Mouse (Mus musculus) small intestine, adult 2 months (tissue): ENCODE data around the gene Dlg2.

Experiments
- CTCF ChIP-seq: fragments of 200-500 bp; IDR thresholded peaks from 2 replicates; pipeline ENCODE4 v1.5.1; 2012; ENCODE audit warnings: low read depth, mild to moderate bottlenecking, control low read depth, inconsistent platforms, low read length, moderate library complexity, mixed read lengths; ENCODE audit not compliant: insufficient replicate concordance, insufficient read length; ENCODE audit errors: extremely low read depth
- POLR2A ChIP-seq: fragments of 200-500 bp; IDR thresholded peaks from 2 replicates; pipeline ENCODE4 v1.6.1; 2012; ENCODE audit warnings: low read depth, mild to moderate bottlenecking, control low read depth, inconsistent platforms, low read length, moderate library complexity

DNA sequence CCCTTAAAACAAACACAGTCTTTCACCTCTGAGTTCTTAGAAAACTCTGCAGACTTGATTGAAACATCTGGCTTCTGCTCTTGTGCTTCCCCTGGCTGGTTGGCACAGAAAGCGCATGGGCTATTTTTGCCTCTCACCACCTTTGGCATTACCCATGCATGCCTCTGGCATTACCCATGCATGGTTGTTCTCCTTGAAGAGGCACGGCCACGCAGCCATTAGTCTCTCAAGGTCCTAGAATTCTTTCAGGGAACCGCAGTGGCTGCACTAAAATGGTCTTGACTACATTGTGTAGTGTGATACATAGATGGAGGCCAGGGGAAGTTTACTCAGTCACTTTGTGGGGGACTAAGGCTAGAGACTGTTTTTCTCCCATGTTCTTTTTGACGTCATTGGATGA is 1709.9 kb downstream of the Dlg2 start:
- no peak for TF ChIP-seq POLR2A
- no peak for TF ChIP-seq CTCF
